Mouse (Mus musculus) midbrain, embryonic 12.5 days (tissue): ENCODE results near the gene Gm28635. TPM values are rescaled to one million over a fixed set of nuclear protein-coding genes. Genes with fewer than 3 reads are reported as not detected.

ENCODE experiments used
- ATAC-seq: fragments of 200-750 bp; cut with Nextera tagmentation; 2 replicates; pipeline ENCODE4 v1.8.0; 2017; ENCODE audit warnings: low read depth, moderate TSS enrichment, moderate library complexity; ENCODE audit not compliant: low FRiP score
- H3K27ac ChIP-seq: fragments of 300-500 bp; sonication (generic); replicated peaks from 2 replicates; pipeline ENCODE4 v1.5.1; 2016; ENCODE audit warnings: mild to moderate bottlenecking
- H3K27me3 ChIP-seq: fragments of 300-500 bp; sonication (generic); 2 replicates; pipeline ENCODE4 v1.6.1; 2016; ENCODE audit warnings: mild to moderate bottlenecking
- H3K36me3 ChIP-seq: fragments of 300-500 bp; sonication (generic); 2 replicates; pipeline ENCODE4 v1.6.1; 2016
- H3K4me1 ChIP-seq: fragments of 300-500 bp; sonication (generic); 2 replicates; pipeline ENCODE4 v1.6.1; 2016
- H3K4me2 ChIP-seq: fragments of 300-500 bp; sonication (generic); replicated peaks from 2 replicates; pipeline ENCODE4 v1.6.1; 2016; ENCODE audit warnings: mild to moderate bottlenecking, moderate library complexity
- H3K4me3 ChIP-seq: fragments of 300-500 bp; sonication (generic); 2 replicates; pipeline ENCODE4 v1.5.1; 2016; ENCODE audit warnings: mild to moderate bottlenecking
- H3K9ac ChIP-seq: fragments of 300-500 bp; sonication (generic); replicated peaks from 2 replicates; pipeline ENCODE4 v1.6.1; 2016; ENCODE audit warnings: mild to moderate bottlenecking, moderate library complexity
- H3K9me3 ChIP-seq: fragments of 300-500 bp; sonication (generic); 2 replicates; pipeline ENCODE4 v1.6.1; 2016; ENCODE audit warnings: mild to moderate bottlenecking
- WGBS: fragments of 180-500 bp; shearing (Covaris S2); methylation state at CpG from one replicate; pipeline ENCODE4 v1.1.7; 2016; 5-methylcytosine and 5-hydroxymethylcytosine counted together
- polyA plus RNA-seq: library from polyadenylated mRNA; unstranded; fragments of >200 nt; fragmentation: Nextera tagmentation; extraction: Ambion mirVana; gene quantifications from 2 replicates; pipeline ENCODE4 v1.2.1, GENCODE M21; 2016

Gene Gm28635
- polyA plus RNA-seq, 1 experiment from 2014 or later = not detected

DNA sequence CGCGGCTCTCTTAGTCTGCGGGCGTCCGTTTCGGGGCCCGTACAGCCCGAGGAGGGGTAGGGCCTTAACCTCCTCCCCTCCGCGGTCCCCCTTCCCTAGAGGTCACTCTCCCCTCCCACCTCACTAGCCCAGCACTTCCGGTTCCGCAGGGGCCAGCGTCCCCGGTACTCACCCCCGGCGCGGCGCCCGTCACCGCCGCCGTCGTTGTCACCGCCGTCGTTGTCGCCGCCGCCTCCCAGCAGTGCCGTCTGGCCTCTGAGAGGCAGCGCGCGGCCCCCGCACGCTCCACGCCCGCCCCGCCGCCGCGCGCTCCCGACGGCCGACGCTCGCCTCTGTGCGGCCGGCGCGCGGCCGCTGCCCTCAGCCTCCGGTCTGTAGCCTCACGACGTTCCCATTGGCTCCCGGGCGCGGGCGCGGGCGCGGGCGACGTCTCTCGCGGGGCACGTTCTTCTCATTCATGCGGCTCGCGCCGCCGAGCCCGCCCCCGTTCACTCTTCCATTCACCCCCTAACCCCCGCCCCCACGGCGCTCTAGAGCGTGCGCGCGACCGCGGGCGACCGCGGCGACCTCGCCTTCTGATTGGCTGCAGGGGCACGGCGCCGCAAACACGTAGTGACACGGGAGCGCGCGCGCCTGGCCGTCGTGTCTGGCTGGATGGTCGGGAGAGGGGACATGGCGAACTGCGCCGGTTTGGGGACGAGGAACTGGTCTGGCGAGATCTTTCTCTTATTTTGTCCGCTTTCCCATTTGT is 37.1 kb upstream of the Gm28635 start, which contains the start of gene Zdhhc5:
Gene Zdhhc5 (minus strand): TSS at position 370 of the 751 bp plus-strand sequence.
- Histone ChIP-seq H3K9ac (peak within 1 kb of the TSS; percentile 94), H3K4me1 (peaks cover 16% of the 10 kb centered on the region), H3K27ac (peak within 1 kb of the TSS; percentile 97), H3K4me3 (peak within 1 kb of the TSS; percentile 96), H3K27me3 (no peaks in the 10 kb centered on the region), H3K4me2 (peak within 1 kb of the TSS; percentile 81), H3K36me3 (peaks cover 12% of the 10 kb centered on the region), H3K9me3 (no peaks in the 10 kb centered on the region)
- under 1% methylated on average over 81 of the region's 107 CpGs for WGBS
- ATAC-seq = peak; percentile 97

DNA sequence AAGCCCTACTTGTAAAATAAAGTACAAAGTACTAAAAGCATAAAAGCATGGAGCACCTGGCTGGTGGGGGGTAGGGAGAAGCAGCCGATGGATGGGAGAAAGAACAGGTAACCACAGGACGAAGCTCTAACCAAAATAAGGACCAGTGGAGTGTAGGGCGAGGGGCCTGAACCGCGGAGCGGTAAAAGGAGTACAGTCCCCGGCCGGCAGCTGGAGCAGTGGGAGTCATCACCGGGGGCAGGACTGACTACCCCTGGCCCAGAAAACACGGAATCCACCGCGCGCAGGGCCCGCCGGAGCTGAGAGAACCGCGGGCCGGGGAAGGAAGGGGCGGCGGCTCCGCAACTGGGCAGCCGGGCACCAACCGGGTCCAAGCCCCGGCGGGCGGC is 36.6 kb upstream of the Gm28635 start:
- Histone ChIP-seq H3K9me3 (no peaks in the 10 kb centered on the region), H3K27me3 (no peaks in the 10 kb centered on the region), H3K9ac (peak overlapping the region; percentile 94), H3K4me3 (peak overlapping the region; percentile 96), H3K4me2 (peak overlapping the region; percentile 81), H3K36me3 (peaks cover 16% of the 10 kb centered on the region), H3K27ac (peak overlapping the region; percentile 97), H3K4me1 (peaks cover 16% of the 10 kb centered on the region)
- 1% methylated on average over 24 of the region's 26 CpGs for WGBS
- peak; percentile 16 for ATAC-seq

DNA sequence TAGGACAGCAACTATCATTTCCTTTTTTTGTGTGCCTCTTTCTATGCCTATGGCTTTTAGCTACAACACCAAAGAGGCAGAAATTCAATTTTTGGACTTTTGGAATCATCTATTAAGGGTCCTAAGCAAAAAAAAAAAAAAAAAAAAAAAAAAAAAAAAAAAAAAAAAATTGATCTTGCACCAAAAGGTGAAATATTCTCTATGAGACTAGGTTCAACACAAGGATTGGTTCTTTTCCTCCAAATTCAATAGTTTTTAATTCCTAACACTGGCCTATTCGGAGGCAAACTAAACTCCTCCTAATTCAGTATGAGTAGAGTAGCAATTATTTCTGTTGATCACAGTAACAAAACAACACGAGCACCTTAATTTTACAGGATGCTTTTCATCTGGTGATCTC is 34.1 kb upstream of the Gm28635 start:
- H3K36me3 ChIP-seq = peaks cover 33% of the 10 kb centered on the region
- no peak for ATAC-seq
- no peaks in the 10 kb centered on the region for H3K9me3 ChIP-seq
- H3K9ac ChIP-seq = no peak overlapping the region
- WGBS = 88% methylated on average over 2 of the region's 2 CpGs
- no peak overlapping the region for H3K27ac ChIP-seq
- no peaks in the 10 kb centered on the region for H3K27me3 ChIP-seq
- H3K4me3 ChIP-seq = no peak overlapping the region
- peaks cover 26% of the 10 kb centered on the region for H3K4me1 ChIP-seq
- no peak overlapping the region for H3K4me2 ChIP-seq

DNA sequence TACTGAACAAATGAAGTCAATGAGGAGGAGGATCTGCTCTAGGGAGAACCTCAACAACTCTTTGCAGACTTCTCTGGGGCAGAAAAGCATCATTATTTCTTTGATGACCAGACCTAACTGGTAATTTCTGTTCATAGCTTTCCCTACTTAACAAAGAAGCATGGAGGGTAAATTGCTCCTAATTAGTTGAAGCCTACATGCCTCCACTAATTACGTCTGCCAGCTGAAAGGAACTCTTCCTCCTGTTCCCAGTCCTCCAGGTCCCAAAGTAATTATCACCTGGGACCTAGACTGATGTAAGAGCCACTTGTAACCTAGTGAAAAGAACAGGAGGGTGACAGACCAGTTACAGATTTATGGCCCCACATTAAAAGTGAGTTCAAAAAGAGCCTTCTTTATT is 29.7 kb upstream of the Gm28635 start:
- Histone ChIP-seq H3K9me3 (no peaks in the 10 kb centered on the region), H3K4me3 (no peak overlapping the region), H3K4me1 (peaks cover 12% of the 10 kb centered on the region; the same call in 1 of the 2 replicates), H3K9ac (no peak overlapping the region), H3K27ac (no peak overlapping the region), H3K27me3 (no peaks in the 10 kb centered on the region), H3K4me2 (no peak overlapping the region), H3K36me3 (peaks cover 50% of the 10 kb centered on the region)
- ATAC-seq = no peak; the same call in 1 of the 2 replicates
- 76% methylated on average over 1 of the region's 1 CpGs for WGBS

DNA sequence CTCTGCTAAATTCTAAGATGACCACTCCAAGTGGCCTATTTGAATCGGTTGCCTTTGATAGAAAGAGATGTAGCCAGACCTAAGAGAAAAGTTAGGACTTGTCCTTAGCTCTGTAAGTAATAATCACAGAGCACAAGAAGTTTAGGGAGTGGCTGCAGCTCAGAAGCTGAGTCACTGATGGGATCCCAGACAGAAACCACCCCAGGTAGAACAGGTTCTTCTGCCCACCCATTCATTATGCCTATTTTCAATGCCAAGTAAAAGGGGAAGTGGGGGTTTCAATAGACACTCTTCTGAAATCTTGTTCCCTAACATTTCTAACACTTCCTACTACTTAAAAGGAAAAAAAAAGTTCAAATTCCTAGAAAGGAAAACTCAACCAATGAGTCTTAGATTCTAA is 27.5 kb upstream of the Gm28635 start:
- no peaks in the 10 kb centered on the region for H3K9me3 ChIP-seq
- H3K9ac ChIP-seq = no peak overlapping the region
- H3K4me2 ChIP-seq = no peak overlapping the region
- H3K4me3 ChIP-seq = no peak overlapping the region
- peaks cover 12% of the 10 kb centered on the region; the same call in 1 of the 2 replicates for H3K4me1 ChIP-seq
- peaks cover 49% of the 10 kb centered on the region for H3K36me3 ChIP-seq
- no peak for ATAC-seq
- no peaks in the 10 kb centered on the region for H3K27me3 ChIP-seq
- no peak overlapping the region for H3K27ac ChIP-seq
- 85% methylated on average over 1 of the region's 1 CpGs for WGBS

DNA sequence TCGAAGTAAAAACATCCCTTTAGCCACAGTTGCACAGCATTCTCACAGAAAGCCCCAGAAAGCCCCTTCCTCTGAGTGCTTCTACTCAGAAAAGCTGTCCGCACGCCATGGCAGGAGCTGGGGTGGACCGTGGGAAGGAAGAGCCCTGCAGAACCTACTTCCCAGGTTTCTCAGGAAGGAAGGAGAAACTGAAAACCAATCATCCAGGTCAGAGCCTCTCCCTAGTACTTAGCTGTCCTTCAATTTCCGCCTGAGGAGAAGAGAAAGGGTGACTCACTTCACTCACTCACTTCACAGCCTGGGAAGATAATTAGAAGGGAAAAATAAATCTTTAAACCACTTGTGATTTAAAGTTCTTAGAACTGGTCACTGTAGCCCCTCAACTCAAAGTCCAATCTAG is 26.5 kb upstream of the Gm28635 start:
- Histone ChIP-seq H3K9me3 (no peaks in the 10 kb centered on the region), H3K4me3 (no peak overlapping the region), H3K4me1 (peaks cover 12% of the 10 kb centered on the region; the same call in 1 of the 2 replicates), H3K4me2 (no peak overlapping the region), H3K36me3 (peaks cover 41% of the 10 kb centered on the region; the same call in 1 of the 2 replicates), H3K27me3 (no peaks in the 10 kb centered on the region), H3K9ac (no peak overlapping the region), H3K27ac (no peak overlapping the region)
- 69% methylated on average over 5 of the region's 5 CpGs for WGBS
- no peak for ATAC-seq

DNA sequence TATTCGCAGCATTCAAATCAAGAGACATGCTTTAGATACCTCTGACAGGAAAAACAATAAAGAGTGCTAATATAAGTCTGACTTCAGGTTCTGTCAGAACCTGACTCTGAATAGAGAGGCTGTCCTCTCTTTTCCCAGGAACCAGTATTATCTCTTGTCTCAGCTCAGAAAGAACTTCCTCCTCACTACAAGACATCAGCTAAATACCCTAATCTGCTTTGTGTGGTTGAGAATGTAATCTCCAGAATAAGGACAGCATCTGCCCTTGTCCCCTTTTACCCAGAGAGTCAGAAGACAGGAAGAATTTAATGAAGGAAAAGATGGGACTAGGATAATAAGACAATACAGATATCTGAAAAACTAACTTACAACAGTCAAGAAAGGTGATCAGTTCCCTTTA is 25.7 kb upstream of the Gm28635 start:
- no peak for ATAC-seq
- H3K9ac ChIP-seq = no peak overlapping the region
- peaks cover 8% of the 10 kb centered on the region; the same call in 1 of the 2 replicates for H3K4me1 ChIP-seq
- H3K9me3 ChIP-seq = no peaks in the 10 kb centered on the region
- H3K4me3 ChIP-seq = no peak overlapping the region
- no peak overlapping the region for H3K4me2 ChIP-seq
- peaks cover 40% of the 10 kb centered on the region for H3K36me3 ChIP-seq
- no peak overlapping the region for H3K27ac ChIP-seq
- H3K27me3 ChIP-seq = no peaks in the 10 kb centered on the region
- 96% methylated on average over 1 of the region's 1 CpGs for WGBS

DNA sequence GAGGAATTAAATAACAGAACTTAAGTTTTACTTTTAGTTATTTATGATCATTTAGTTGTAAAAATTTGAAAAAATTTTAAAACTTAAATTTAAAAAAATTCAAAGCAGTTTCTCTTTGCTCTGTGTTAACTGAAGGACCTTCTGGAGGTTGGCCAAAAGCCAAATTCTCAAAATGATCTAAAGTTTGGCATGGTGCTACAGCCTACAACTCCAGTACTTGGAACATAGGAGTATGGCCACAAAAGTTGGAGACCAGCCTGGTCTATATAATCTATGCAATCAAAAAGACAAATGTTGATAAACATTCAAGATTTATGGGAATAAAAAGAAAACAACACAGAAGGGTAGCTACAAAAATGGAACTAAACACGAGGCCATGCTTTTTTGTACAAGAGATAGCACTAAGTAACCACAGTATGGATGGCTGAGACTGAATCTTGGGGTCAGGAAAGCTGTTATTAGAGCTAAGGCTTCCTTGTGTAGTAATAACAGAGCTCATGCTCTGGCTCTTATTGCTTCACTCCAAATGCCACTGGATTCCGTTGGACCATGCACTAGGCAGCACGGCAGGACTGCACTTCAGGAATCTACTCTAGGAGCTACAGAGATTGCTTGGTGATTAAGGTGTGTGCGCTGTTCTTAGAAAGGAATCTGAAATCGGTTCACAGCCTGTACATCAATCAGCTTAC is 17.3 kb upstream of the Gm28635 start:
- no peaks in the 10 kb centered on the region for H3K4me1 ChIP-seq
- no peak overlapping the region for H3K27ac ChIP-seq
- H3K4me2 ChIP-seq = no peak overlapping the region
- no peak overlapping the region for H3K4me3 ChIP-seq
- peaks cover 70% of the 10 kb centered on the region for H3K36me3 ChIP-seq
- 93% methylated on average over 5 of the region's 5 CpGs for WGBS
- ATAC-seq = no peak
- no peak overlapping the region for H3K9ac ChIP-seq
- H3K27me3 ChIP-seq = no peaks in the 10 kb centered on the region
- no peaks in the 10 kb centered on the region for H3K9me3 ChIP-seq

DNA sequence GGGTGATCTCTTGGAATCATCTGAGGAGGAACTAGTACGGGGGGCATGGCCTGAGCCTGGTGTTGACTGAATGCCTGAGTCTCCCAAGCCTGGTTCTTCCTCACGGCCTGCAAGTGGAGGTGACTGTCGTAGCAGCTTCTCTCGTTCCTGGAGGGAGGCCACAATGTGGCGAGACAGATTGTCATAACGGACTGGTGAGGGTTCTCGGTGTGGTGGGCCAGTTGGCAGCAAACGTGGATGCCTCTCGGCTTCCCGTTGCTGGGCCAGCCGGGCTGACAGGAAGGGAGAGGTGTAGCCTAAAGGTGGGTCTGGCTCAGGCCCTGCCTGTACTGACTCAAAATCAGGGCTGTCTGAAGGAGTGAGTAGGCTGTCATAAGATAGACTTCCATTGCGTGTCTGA is 12.2 kb upstream of the Gm28635 start:
- Histone ChIP-seq H3K4me1 (no peaks in the 10 kb centered on the region), H3K4me2 (no peak overlapping the region), H3K27me3 (no peaks in the 10 kb centered on the region), H3K4me3 (no peak overlapping the region), H3K9ac (no peak overlapping the region), H3K36me3 (peaks cover 89% of the 10 kb centered on the region), H3K27ac (no peak overlapping the region), H3K9me3 (no peaks in the 10 kb centered on the region)
- 93% methylated on average over 12 of the region's 12 CpGs for WGBS
- ATAC-seq = no peak

DNA sequence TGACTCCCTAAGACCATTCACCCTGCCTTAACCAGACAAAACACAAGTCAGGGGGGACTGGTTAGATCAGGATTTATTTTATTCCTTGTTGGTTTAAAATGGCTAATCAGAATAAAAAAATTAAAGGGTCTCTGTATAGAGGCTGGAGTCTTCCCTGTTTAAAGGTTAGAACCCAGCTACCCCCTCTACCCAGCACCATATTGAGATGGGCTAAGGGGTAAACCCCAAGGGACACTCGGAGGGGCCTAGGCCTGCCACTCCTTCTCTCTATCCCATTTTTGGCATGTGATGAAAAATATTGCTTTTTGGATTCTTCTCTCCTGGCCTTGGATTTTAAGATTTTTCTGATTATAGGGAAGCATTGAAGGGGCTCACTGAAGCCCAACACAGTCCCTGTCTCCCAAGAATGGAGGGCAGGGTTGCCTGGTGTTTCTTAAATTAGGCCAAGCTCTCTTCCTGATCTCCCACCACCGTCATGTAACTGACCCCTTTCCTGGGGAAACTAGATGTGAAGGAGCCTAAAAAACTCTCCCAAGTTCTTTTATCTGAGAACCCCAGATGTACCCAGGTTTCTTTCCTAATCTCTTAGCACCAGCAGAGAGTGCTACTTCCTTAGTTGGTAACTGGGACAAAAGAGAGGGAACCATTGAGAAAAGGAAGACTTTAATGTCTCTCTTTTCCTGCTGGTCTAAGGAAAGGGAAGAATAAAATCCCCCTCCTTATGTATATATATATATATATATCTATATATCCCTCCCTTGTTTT is 10.4 kb upstream of the Gm28635 start:
- WGBS = 83% methylated on average over 2 of the region's 2 CpGs
- Histone ChIP-seq H3K36me3 (peaks cover 85% of the 10 kb centered on the region), H3K27me3 (no peaks in the 10 kb centered on the region), H3K27ac (no peak overlapping the region), H3K4me2 (no peak overlapping the region), H3K4me1 (no peaks in the 10 kb centered on the region), H3K4me3 (no peak overlapping the region), H3K9me3 (no peaks in the 10 kb centered on the region), H3K9ac (no peak overlapping the region)
- ATAC-seq = no peak

DNA sequence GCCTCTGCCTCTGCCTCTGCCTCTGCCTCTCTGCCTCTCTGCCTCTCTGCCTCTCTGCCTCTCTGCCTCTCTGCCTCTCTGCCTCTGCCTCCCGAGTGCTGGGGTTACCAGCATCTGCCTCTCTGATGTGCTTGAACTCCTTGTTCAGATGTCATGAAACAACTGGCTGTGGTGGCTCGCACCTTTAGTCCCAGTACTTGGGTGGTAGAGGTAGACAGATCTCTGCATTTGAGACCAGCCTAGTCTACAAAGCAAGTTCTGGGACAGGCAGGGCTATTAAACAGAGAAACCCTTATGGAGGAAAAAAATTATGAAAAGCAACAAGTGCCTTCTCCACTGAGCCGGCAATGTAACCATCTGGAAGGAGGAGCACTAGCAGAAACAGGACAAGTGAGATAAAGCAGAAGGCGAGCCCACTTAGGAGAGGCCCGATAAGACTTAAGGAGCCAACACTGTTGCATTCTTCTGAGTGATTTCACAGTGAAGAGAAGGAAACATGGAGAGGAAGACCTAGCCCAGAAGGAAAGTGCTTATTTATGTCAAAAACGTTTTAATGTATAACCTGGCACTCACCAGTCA is 4.9 kb upstream of the Gm28635 start:
- ATAC-seq = no peak
- peaks cover 11% of the 10 kb centered on the region for H3K4me1 ChIP-seq
- no peak overlapping the region for H3K4me3 ChIP-seq
- no peaks in the 10 kb centered on the region for H3K27me3 ChIP-seq
- H3K9me3 ChIP-seq = no peaks in the 10 kb centered on the region
- H3K4me2 ChIP-seq = no peak overlapping the region
- no peak overlapping the region for H3K27ac ChIP-seq
- no peak overlapping the region for H3K9ac ChIP-seq
- H3K36me3 ChIP-seq = peaks cover 41% of the 10 kb centered on the region
- WGBS = 88% methylated on average over 6 of the region's 6 CpGs
